Mouse (Mus musculus) megakaryocyte, adult 5-6 weeks (primary cell): ENCODE results near the gene Hmga1. TPM values are rescaled to one million over a fixed set of nuclear protein-coding genes. Genes with fewer than 3 reads are reported as not detected.

Experiments used
- ATAC-seq: 2 replicates; pipeline ENCODE4 v1.8.0; 2016; ENCODE audit warnings: mild to moderate bottlenecking, inconsistent platforms; ENCODE audit not compliant: poor library complexity, severe bottlenecking
- total RNA-seq, 2 experiments: library from RNA; stranded (forward) in 1 of 2; stranded (reverse) in 1 of 2; fragments of 153-499, 151-499 nt in 1 of 2; fragments of 221-1000, 200-1000 nt in 1 of 2; gene quantifications; 2 replicates each; pipeline versions ENCODE4 v1.2.3 to v1.2.4; 2015 to 2017

Hmga1 gene
- total RNA-seq, 2 experiments from 2014 or later: 89.8 to 159 TPM

DNA sequence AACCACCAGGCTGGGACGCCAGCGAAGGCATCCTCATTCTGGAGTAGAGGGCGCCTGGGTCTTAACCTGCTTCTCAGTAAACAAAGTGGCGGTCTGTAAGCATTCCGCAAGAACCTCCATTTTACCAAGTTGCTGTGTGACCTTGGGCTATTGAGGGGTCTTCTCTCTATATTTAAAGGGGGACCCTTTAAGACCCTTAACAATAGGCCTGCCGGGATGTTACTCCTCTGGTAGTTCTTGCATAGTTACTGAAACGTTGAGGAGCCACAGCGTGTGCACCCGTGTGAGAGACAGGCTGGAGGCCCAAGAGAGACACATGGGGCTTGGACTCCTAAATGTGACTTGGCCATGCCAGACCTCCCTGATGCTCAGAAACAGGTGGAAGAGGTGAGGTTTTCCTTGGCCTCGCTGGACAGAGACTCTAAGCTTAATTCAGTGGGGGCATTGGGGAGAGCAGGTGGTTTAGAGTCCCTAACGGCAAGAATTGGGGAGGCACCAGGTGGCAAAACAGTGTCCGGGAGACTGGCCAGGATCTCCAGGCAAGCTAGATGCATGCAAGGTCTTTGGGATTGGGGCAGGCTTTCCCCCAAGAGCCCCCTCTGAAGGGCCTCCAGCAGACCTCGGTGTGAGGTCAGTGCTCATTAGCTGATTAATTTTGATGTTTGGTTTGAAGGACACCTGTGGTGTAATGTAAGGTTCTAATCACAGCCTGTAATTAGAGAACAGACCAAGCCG lies 1.8 kb downstream of the Hmga1 start:
- ATAC-seq: no peak

- ATAC-seq: no peak
Observed at GRCm38 (mm10) chr17:27558845-27559244, 2.5 kb downstream of the Hmga1 start.

- no peak for ATAC-seq
Observed at GRCm38 (mm10) chr17:27559596-27559995, 3.3 kb downstream of the Hmga1 start.

DNA sequence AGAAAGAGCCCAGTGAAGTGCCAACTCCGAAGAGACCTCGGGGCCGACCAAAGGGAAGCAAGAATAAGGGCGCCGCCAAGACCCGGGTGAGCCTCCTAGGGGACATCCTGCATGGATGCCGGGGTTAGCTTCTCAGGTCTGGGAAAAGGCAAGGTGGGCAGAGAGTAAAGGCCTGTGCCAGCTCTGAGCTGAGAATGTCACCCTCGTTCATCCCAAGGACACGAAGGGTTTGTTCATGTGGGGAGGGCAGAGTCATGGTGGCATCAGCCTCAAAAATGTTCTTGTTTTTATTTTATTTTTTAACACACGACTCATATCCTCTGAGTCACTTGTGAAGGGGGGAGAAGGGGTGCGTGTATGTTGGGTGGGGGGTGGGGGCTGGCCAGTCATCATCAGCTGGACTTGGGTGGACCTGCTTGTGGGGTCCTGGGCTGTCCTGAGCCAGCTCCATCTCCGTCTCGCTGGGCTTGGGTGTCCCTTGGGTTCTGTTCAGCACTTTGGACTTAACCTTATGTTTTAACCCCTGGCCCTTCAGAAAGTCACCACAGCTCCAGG lies 4.7 kb downstream of the Hmga1 start:
- no peak for ATAC-seq

- ATAC-seq: no peak
Observed at GRCm38 (mm10) chr17:27561809-27562526, 5.7 kb downstream of the Hmga1 start.

GRCm38 (mm10) chr17:27563771-27564244 lies 7.5 kb downstream of the Hmga1 start:
- ATAC-seq: no peak

DNA sequence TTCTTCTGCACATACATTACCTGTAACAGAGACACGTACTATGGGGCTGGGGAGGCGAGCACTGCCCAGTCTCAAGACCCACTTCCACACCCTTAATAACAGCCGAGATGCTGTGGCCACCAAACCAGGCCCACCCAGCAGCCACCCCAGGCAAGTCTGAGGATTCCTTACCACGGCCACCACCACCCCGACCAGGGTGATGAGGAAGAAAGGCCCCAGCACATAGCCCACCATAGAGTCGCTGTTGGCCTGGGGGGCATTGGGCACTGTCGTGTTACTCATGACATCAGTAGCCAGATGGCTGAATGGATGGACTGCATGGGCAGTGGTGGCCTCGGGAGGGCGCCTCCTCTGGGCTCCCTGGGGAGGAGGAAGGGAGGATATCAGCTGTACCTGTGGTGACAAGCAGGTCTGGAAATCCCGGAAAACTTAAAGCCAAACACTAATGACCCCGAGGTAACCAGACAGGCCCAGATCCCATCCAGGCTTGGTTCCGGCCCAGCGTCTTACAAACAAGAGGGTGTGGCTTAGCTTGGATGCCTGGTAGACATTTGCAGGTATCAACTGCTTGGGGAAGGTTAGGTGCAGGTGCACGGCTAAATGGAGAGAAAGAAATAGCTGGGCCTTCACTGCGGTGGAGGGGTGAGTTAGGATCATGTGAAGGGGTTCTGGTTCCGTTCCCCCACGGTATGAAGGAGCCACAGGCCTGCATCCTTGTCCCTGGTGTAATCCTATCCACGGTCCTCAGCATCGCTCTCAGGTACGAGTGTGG lies 8.3 kb downstream of the Hmga1 start:
- ATAC-seq: no peak

GRCm38 (mm10) chr17:27565163-27565941 lies 9.1 kb downstream of the Hmga1 start, which contains the start of gene AI413582:
Gene AI413582, minus strand, starts transcription at chr17:27565756.
- ATAC-seq: peak; percentile 85

DNA sequence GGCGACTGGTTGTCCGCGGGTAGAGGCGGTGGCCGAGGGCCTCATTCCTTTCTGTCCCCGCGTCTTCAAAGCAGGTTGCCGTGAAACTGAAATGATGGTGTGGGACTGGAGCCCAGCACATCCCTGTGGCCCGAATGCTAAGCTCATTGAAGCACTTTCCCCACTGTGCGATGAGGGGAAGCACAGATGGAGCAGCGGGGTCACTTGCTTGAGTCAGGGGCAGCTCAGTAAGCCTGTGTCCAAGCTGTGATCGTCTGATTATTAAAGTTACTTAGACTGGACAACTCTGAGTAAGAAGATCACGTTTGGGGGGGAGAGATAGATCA lies 9.6 kb downstream of the Hmga1 start:
- ATAC-seq: no peak

- ATAC-seq: no peak
Observed at GRCm38 (mm10) chr17:27568228-27568627, 11.9 kb downstream of the Hmga1 start.

DNA sequence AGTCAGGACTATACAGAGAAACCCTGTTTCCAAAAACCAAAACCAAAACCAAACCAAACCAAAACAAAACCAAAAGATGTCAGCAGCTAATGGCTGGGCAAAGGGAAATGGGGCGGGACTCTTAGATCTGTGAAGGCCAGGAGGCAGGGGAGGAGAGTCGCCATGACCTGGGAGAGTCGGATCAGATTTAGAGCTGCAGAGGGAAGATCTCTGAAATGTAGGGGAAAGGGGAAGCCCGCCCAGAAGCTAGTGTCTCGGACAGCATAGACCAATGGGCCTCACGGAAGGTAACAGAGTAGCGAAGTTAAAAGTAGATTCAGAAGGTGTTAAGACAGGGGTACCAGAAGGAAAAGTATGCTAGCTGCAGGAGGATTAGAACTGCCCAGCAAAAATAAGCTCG lies 15.0 kb downstream of the Hmga1 start:
- ATAC-seq: no peak

- no peak for ATAC-seq
Observed at GRCm38 (mm10) chr17:27573772-27574320, 17.5 kb downstream of the Hmga1 start.

DNA sequence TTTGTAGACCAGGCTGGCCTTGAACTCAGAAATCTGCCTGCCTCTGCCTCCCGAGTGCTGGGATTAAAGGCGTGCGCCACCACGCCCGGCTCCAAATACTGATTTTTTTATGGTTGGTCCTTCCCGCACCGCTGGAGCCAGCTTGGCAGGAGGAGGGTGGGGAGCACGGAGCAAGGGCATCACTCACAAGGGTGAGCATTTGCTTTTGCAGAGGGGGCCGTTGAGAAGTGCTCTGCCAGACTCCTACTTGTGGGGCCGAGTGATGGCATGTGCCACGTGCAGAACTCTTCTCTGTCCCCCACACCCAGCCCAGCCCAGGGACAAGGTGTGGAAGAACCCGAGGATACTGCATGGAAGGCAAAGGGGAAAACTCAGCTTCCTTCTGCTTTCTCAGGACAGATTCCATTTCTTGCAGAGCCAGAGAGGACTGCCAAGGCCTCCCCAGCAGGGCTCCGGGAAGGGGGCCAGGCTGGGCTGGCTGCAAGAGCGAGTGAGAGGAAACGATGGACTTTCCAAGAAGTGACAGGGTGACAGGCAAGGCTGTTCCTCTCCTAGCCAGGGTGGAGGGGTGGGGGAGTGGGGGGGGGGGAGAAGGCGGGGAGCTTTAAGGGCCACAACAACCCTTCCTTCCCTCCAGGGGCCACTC lies 18.3 kb downstream of the Hmga1 start:
- ATAC-seq: no peak

DNA sequence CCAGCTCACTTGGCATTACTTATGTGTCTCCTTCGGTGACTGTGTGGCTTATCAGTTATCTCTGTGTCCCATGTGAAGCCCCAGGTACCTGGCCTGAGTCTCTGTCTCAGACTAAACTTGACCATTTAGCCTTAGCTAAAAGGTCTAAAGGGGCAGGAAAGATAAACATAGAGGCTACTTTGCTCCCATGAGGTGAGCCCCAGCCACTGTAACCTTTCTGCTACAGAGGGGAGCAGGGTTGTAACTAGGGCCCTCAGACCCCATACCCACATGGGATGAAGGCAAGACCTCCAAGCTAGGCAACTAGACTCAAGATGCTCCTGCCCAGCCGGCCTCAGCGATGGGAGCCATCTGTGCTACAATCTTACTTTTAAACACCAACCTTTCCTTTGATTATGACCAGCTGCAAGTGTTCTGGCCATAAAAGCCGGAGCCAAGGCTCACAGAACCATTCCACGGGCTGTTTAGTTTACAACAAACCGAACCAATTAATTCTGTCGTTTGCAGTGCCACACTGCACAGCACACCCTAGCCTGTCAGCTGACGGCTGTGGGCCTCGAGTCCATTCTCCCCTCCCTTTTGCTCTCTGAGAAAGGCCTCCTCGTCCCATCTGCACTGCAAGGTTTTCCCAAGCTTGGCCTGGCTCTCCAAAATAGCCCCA lies 18.9 kb downstream of the Hmga1 start:
- no peak for ATAC-seq

DNA sequence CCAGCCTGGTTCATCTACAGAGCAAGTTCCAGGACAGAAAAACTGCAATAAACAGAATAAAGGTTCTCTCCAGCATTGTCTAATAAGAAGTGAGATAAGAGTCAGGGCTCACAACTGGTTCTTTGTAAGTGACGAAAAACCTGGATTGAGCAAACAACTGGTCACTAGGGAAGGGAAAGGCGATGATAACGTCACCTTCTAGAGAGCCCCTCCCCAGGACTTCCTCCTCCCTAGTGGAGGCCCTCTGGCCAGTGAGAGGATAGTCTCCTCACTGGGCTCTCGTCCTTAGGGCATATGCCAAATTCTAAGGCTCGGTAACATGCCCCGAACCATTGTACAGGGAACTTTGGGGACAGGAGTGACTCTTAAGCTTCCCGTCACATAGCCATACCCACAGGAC lies 19.8 kb downstream of the Hmga1 start:
- ATAC-seq: peak; percentile 62

DNA sequence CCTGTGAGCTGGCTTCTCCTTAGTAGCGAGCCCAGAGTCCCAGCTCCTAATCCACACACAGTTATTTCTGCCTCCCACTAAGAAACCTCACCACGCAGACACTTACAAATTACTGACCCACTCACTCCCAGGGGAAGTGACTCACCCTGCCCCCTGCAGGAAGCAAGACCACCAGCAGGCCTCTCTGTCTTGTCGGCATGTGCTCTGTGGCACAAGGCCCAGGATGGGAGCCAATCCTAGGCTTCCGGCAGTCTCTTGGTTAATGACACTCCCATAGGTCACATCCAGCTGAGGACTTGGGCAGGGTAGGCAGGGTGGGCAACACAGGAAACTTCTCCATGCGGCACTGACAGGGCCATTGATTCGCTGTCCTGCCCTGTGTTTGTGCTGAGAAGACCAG lies 21.2 kb downstream of the Hmga1 start:
- ATAC-seq: no peak

- no peak for ATAC-seq
Observed at GRCm38 (mm10) chr17:27578487-27578886, 22.2 kb downstream of the Hmga1 start.

DNA sequence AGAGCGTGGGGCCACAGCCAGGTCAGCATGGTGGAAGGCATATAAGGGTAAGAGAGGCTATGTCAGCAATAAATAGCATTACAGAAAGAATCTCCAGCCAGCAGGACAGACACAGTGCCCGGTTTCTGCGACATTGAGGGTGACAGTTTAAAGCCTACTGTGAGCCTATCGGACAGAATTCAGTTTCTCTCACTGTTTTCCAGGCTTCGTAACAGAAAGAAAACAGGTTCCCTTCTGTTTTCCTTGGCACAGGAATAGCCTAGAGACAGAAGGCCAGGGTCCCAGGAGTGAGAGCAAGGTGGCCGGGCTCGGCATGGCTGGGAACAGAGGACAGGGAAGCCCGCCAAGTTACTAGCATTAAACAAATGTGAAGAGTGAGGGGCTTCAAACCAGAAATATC lies 23.5 kb downstream of the Hmga1 start:
- ATAC-seq: no peak

DNA sequence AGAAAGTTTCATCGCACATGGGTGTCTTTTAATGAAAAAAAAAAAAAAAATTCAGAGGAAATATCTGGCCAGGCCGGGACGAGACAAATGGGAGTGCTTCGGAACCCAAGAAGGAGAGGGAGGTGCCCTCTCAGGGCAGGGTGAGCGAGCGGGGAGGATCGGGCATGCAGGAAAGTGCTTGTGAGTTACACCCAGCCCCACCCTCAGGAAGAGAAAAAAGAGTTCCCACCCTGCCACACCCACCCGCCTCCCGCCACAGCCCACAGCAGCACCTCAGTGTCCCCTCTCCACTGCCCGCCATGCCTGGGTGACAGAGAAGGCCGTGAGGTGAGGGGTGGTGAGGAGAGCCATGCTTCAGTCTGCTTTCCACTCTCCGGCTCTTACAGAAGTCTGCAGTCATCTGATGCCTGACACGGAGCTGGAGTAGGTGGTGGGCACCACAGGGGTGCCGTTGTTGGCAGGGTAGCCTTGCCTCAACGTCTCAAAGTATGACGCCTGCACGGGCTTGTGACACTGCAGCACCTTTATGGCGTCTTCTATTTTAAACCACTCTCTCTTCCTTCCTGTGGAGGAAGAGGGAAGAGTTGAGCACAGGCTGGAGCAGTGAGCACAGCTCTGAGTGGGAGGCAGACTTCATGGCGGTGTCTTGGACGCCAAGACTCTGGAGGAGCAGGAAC lies 24.2 kb downstream of the Hmga1 start:
- no peak for ATAC-seq
